Mouse (Mus musculus): Measurements from ENCODE around the gene Gm29276.
"Not testable (repeated sequence)": the region's sequence is repeated elsewhere in the genome, so short reads cannot be mapped to it uniquely, and the experiment has no call there.

Gene Gm29276

DNA sequence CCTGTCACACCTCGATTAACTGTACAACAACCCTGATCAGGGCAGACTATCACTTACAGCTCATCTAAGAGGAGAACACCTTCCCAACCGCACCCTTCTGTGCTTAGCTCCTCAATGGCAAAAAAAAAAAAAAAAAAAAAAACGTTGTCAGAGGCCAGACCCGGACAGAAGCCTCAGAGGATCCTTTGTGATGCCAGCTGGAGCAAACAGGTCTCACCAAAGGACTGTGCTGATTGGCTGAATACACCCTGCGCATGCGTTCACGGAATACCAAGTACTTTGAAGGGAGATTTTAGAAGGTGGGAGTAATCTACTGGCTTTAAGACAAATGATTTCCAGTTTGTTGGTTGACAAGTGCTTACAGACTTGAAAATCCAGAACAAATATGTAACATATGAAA, at the start of gene Gm29276:
Gene Gm29276 (minus strand): TSS at position 101 of the 400 bp plus-strand sequence.
- in situ Hi-C loops (cut with MboI, MseI) = not testable (repeated sequence)

Data from regulatory T cell (primary cell).